ENCODE assay signal across 13 mouse cellular contexts in genomic region chr10:96828581-96829246, GRCm38 (mm10).
DNase-seq lines count a peak whose midpoint lies in the region; ATAC-seq and TF ChIP-seq lines count a peak whose summit lies in the region.
"Had no signal": no experiment of that assay in that cellular context is flagged by ENCODE, and none has a peak within 500 bp of the region (broad histone marks: within the 10 kb centered on the region; RNA-seq: fewer than 3 reads in every experiment).

No protein-coding gene starts in this region.

- H3K4me2 ChIP-seq in myocyte (ENCODE audit: low read depth) = peak overlapping the region; percentile 74
- H3K4me2 ChIP-seq: hindbrain, embryonic 15.5 days; liver, embryonic 13.5 days had no signal

- no peak for TF ChIP-seq POLR2A in myocyte (IDR thresholded peaks at IDR 0.05; ENCODE audit: insufficient read length, low read depth)

- peak; percentile 95 for ATAC-seq in cerebellum, adult (ENCODE audit: insufficient number of reproducible peaks, low FRiP score, low TSS enrichment)

- no peak overlapping the region for H3K4me3 ChIP-seq in myocyte
- H3K4me3 ChIP-seq: hindbrain, embryonic 15.5 days; liver, embryonic 13.5 days had no signal

- H3K27me3 ChIP-seq in myocyte (ENCODE audit: control insufficient read depth, insufficient read depth, insufficient read length) = no peaks in the 10 kb centered on the region
- H3K27me3 ChIP-seq: hindbrain, embryonic 15.5 days; liver, embryonic 13.5 days had no signal

- no peak overlapping the region for H3ac ChIP-seq in myocyte (ENCODE audit: control insufficient read depth, insufficient read length)

- intact Hi-C loops in left cerebral cortex, postnatal 4 days (cut with DNase I) = no loop called here
- intact Hi-C loops in left cerebral cortex, postnatal 36 days (cut with DNase I) = no loop called here

- no peak for DNase-seq in cerebellum, postnatal 4 days (ENCODE audit: low spot score in 2 of 2)
- DNase-seq in left cerebral cortex, postnatal 4 days = peak; percentile 35
- no peak for DNase-seq in left cerebral cortex, postnatal 36 days (ENCODE audit: low spot score in 2 of 2)
- DNase-seq in cerebellum, postnatal 10 days = peak; percentile 76 to 83
- no peak for DNase-seq in right cerebral cortex, postnatal 25 days
- DNase-seq in spleen, postnatal 14 days (ENCODE audit: low spot score in 2 of 2) = no peak
- DNase-seq: adrenal gland, adult 8-10 months; gastrocnemius, postnatal 14 days; liver, embryonic 13.5 days; right cerebral cortex, postnatal 4 days had no signal

- no peaks in the 10 kb centered on the region for H3K79me2 ChIP-seq in myocyte (ENCODE audit: control insufficient read depth, insufficient read depth)

- no peaks in the 10 kb centered on the region for H3K36me3 ChIP-seq in myocyte (ENCODE audit: control insufficient read depth, insufficient read depth)
- H3K36me3 ChIP-seq: hindbrain, embryonic 15.5 days; liver, embryonic 13.5 days had no signal

TF ChIP-seq in myocyte, 11 proteins besides CTCF, POLR2A, EP300 and RAD21:
- no peak for TF ChIP-seq POLR2AphosphoS2 (IDR thresholded peaks at IDR 0.05; ENCODE audit: insufficient read length, low read depth)
- peak in 2 of 3 experiments; percentile 51 to 56 for TF ChIP-seq MYOD1 (IDR thresholded peaks at IDR 0.05; ENCODE audit: control insufficient read depth in 1 of 3, insufficient read length in 2 of 3, low read depth in 2 of 3)
- TF ChIP-seq TCF12 (IDR thresholded peaks at IDR 0.05; ENCODE audit: insufficient read depth, poor library complexity, severe bottlenecking) = no peak
- no peak for TF ChIP-seq CEBPB (IDR thresholded peaks at IDR 0.05; ENCODE audit: insufficient read depth, poor library complexity, severe bottlenecking)
- TF ChIP-seq MYOG (IDR thresholded peaks at IDR 0.05; ENCODE audit: control insufficient read depth in 1 of 3, insufficient read depth in 1 of 3, insufficient read length in 2 of 3, low read depth in 2 of 3) = peak in 2 of 3 experiments; percentile 27 to 36
- TF ChIP-seq TCF3 (IDR thresholded peaks at IDR 0.05; ENCODE audit: insufficient read length, low read depth) = no peak
- no peak for TF ChIP-seq MAX (IDR thresholded peaks at IDR 0.05; ENCODE audit: low read depth)
- TF ChIP-seq REST (IDR thresholded peaks at IDR 0.05; ENCODE audit: insufficient read depth, insufficient read length) = no peak
- no peak for TF ChIP-seq E2F4 (IDR thresholded peaks at IDR 0.05; ENCODE audit: insufficient read depth)

Comparison
In these comparisons a context has a peak if more than half of its experiments do, and no peak if none do; other contexts are left out.
1. DNase-seq: peak in left cerebral cortex, postnatal 4 days (single experiment) and cerebellum, postnatal 10 days (2 of 2); none in cerebellum, postnatal 4 days (0 of 2), left cerebral cortex, postnatal 36 days (0 of 2), right cerebral cortex, postnatal 25 days (single experiment) and spleen, postnatal 14 days (0 of 2).